8 mouse cellular contexts compared by ENCODE assay signal in the genomic region with DNA sequence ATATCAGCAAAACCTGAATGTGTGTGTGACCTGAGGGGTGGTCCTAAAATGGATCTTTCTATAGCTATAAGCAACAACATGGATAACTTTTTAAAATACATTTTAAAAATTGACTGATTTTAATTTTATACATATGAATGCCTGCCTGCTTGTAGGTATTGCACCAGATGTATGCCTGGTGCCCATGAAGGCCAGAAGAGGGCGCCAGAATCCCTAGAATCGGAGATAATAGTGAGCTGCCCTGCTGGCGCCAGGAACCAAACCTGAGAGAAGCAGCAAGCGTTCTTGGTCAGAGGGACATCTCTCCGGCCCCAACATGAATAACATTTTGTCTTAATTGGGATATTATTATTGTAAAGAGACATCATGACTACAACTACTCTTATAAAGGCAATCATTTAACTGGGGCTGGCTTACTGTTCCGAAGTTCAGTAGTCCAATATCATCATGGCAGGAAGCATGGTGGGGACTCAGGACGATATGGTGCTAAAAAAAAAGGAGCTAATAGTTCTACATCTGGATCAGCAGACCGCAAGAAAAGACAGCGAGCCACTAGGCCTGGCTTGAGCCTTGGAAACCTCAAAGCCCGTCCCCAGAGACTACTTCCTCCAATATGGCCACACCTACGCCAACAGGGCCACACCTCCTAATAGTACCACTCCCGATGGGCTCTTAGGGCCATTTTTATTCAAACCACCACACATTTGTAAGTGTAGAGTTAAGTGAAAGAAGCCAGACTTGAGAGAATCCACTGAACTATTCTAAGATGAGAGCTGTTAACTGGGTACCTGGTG. TPM values are rescaled to one million over a fixed set of nuclear protein-coding genes. Genes with fewer than 3 reads are reported as not detected.
DNase-seq lines count a peak whose midpoint lies in the region; ATAC-seq and TF ChIP-seq lines count a peak whose summit lies in the region.
"Had no signal": no experiment of that assay in that cellular context is flagged by ENCODE, and none has a peak within 500 bp of the region (broad histone marks: within the 10 kb centered on the region; RNA-seq: fewer than 3 reads in every experiment).

No protein-coding gene starts in this region.

- H3K79me2 ChIP-seq in C2C12 (ENCODE audit: control insufficient read depth, insufficient read depth), result no peaks in the 10 kb centered on the region

- DNase-seq in hindbrain, embryonic 10.5 days (ENCODE audit: low spot score), result peak; percentile 53
- peak; percentile 63 for DNase-seq in MEL-GATA-1-ER (ENCODE audit: extremely low read depth, low read depth)
- DNase-seq in embryonic facial prominence, embryonic 10.5 days (ENCODE audit: low spot score), result peak; percentile 60

- no peaks in the 10 kb centered on the region for H3K9me3 ChIP-seq in hindbrain, embryonic 10.5 days
- no peaks in the 10 kb centered on the region for H3K9me3 ChIP-seq in hindbrain, embryonic 13.5 days
- H3K9me3 ChIP-seq in embryonic facial prominence, embryonic 10.5 days, result no peaks in the 10 kb centered on the region
- H3K9me3 ChIP-seq: hindbrain, embryonic 15.5 days had no signal

- peaks cover 6% of the 10 kb centered on the region for H3K4me1 ChIP-seq in hindbrain, embryonic 10.5 days (replicated peaks)
- peaks cover 10% of the 10 kb centered on the region for H3K4me1 ChIP-seq in hindbrain, embryonic 13.5 days (replicated peaks)
- peaks cover 7% of the 10 kb centered on the region for H3K4me1 ChIP-seq in embryonic facial prominence, embryonic 10.5 days

- H3K79me3 ChIP-seq in C2C12 (ENCODE audit: low read depth), result no peaks in the 10 kb centered on the region

- ATAC-seq in hindbrain, embryonic 13.5 days (ENCODE audit: low FRiP score), result no peak
- peak; percentile 71; the same call in 1 of the 2 replicates for ATAC-seq in megakaryocyte, adult 5-6 weeks (ENCODE audit: poor library complexity, severe bottlenecking)
- ATAC-seq in inflammation-experienced regulatory T-cells, adult 6 months, result no peak

- peak; percentile 37 for TF ChIP-seq CTCF in C2C12 (IDR thresholded peaks at IDR 0.05; ENCODE audit: control insufficient read depth, insufficient read depth, insufficient read length)

- H3K27ac ChIP-seq in hindbrain, embryonic 10.5 days, result no peak overlapping the region
- H3K27ac ChIP-seq in hindbrain, embryonic 13.5 days, result no peak overlapping the region
- no peak overlapping the region for H3K27ac ChIP-seq in embryonic facial prominence, embryonic 10.5 days (replicated peaks)
- H3K27ac ChIP-seq: hindbrain, embryonic 15.5 days had no signal

- no peak overlapping the region for H3ac ChIP-seq in C2C12 (ENCODE audit: control insufficient read depth, insufficient read length, low read depth)

- H3K36me3 ChIP-seq in hindbrain, embryonic 10.5 days, result no peaks in the 10 kb centered on the region
- no peaks in the 10 kb centered on the region for H3K36me3 ChIP-seq in hindbrain, embryonic 13.5 days
- H3K36me3 ChIP-seq in C2C12 (ENCODE audit: control insufficient read depth, insufficient read depth), result no peaks in the 10 kb centered on the region
- no peaks in the 10 kb centered on the region for H3K36me3 ChIP-seq in embryonic facial prominence, embryonic 10.5 days (replicated peaks)
- H3K36me3 ChIP-seq: hindbrain, embryonic 15.5 days had no signal

- H3K27me3 ChIP-seq in hindbrain, embryonic 10.5 days (ENCODE audit: insufficient read depth, poor library complexity, severe bottlenecking), result peaks cover 27% of the 10 kb centered on the region
- H3K27me3 ChIP-seq in hindbrain, embryonic 13.5 days, result peaks cover 29% of the 10 kb centered on the region
- H3K27me3 ChIP-seq in C2C12 (ENCODE audit: control insufficient read depth, insufficient read depth, insufficient read length), result peaks cover 10% of the 10 kb centered on the region
- H3K27me3 ChIP-seq in embryonic facial prominence, embryonic 10.5 days (replicated peaks; ENCODE audit: low read depth, poor library complexity, severe bottlenecking), result peaks cover 35% of the 10 kb centered on the region

- WGBS in hindbrain, embryonic 10.5 days, result 60% methylated on average over 12 of the region's 12 CpGs
- 60% methylated on average over 12 of the region's 12 CpGs for WGBS in hindbrain, embryonic 13.5 days
- 56% methylated on average over 12 of the region's 12 CpGs for WGBS in embryonic facial prominence, embryonic 10.5 days

- H3K9ac ChIP-seq in hindbrain, embryonic 13.5 days, result no peak overlapping the region
- H3K9ac ChIP-seq: hindbrain, embryonic 15.5 days had no signal

- no peak overlapping the region for H3K4me3 ChIP-seq in hindbrain, embryonic 10.5 days
- H3K4me3 ChIP-seq in hindbrain, embryonic 13.5 days, result no peak overlapping the region
- no peak overlapping the region for H3K4me3 ChIP-seq in C2C12 (ENCODE audit: insufficient read depth, poor library complexity, severe bottlenecking)
- H3K4me3 ChIP-seq in embryonic facial prominence, embryonic 10.5 days, result no peak overlapping the region
- H3K4me3 ChIP-seq: hindbrain, embryonic 15.5 days had no signal

- no peak overlapping the region for H3K4me2 ChIP-seq in hindbrain, embryonic 13.5 days
- H3K4me2 ChIP-seq: hindbrain, embryonic 15.5 days had no signal

TF ChIP-seq in C2C12, 6 proteins besides CTCF, POLR2A, EP300 and RAD21:
- TF ChIP-seq FOSL1 (IDR thresholded peaks at IDR 0.05; ENCODE audit: insufficient read depth, low read length, poor library complexity, severe bottlenecking), result no peak
- TF ChIP-seq MYOD1 (IDR thresholded peaks at IDR 0.05; ENCODE audit: control insufficient read depth, insufficient read length, low read depth), result no peak
- no peak for TF ChIP-seq MYOG (IDR thresholded peaks at IDR 0.05; ENCODE audit: control insufficient read depth, extremely low read depth, insufficient read length)
- no peak for TF ChIP-seq USF1 (IDR thresholded peaks at IDR 0.05; ENCODE audit: low read depth)
- TF ChIP-seq MAX (IDR thresholded peaks at IDR 0.05), result no peak
- no peak for TF ChIP-seq CEBPB (IDR thresholded peaks at IDR 0.05; ENCODE audit: low read depth)

RNA-seq across cellular contexts. Expression of a gene that starts 3.9 kb away (rescaled TPM):
- polyA plus RNA-seq in hindbrain, embryonic 10.5 days (2016; fragmentation: Nextera tagmentation; extraction: Ambion mirVana), result 0.14 TPM in 1 of 2 replicates, not detected in the other
- 0.18 and 0.35 TPM in 2 replicates for polyA plus RNA-seq in hindbrain, embryonic 13.5 days (2015; fragmentation: Nextera tagmentation; extraction: Ambion mirVana)
- not detected for polyA plus RNA-seq in C2C12 (2012; fragmentation: generic; extraction: Trizol)
- 0.14 TPM in 1 of 2 replicates, not detected in the other for polyA plus RNA-seq in embryonic facial prominence, embryonic 10.5 days (2016; fragmentation: Nextera tagmentation; extraction: Ambion mirVana)
- 0.39 TPM in 1 of 2 replicates, not detected in the other for total RNA-seq in megakaryocyte, adult 5-6 weeks (2015)
- total RNA-seq in megakaryocyte, adult 5-6 weeks (2017), result 0.73 TPM in 1 of 2 replicates, not detected in the other
- polyA plus RNA-seq in inflammation-experienced regulatory T-cells, adult 6 months (2017; shearing (Covaris generic)), result under 1 TPM in 1 of 3 experiments, not detected in 2; 0.73 TPM
